Mouse (Mus musculus): ENCODE data around the gene Gse1. TPM values are rescaled to one million over a fixed set of nuclear protein-coding genes. Genes with fewer than 3 reads are reported as not detected.

The Gse1 gene
- polyA plus RNA-seq, 1 experiment from 2014 or later, result 6.9 TPM

- no peaks in the 10 kb centered on the region for H3K36me3 ChIP-seq (ENCODE audit: control insufficient read depth, insufficient read depth, low read length)
- WGBS, result 83% methylated on average over 11 of the region's 11 CpGs
- peaks cover 24% of the 10 kb centered on the region for H3K4me1 ChIP-seq (ENCODE audit: control insufficient read depth, insufficient read depth, low read length)
- H3K4me2 ChIP-seq (ENCODE audit: low read depth, low read length), result no peak overlapping the region
- ATAC-seq (ENCODE audit: insufficient read depth, low FRiP score), result no peak
- H3K9ac ChIP-seq (ENCODE audit: low read length), result no peak overlapping the region
- no peak overlapping the region for H3K27ac ChIP-seq (ENCODE audit: low read length)
- no peak overlapping the region for H3K4me3 ChIP-seq (replicated peaks; ENCODE audit: low read length)
- H3K27me3 ChIP-seq (ENCODE audit: control insufficient read depth, insufficient read depth, low read length), result no peaks in the 10 kb centered on the region
- H3K9me3 ChIP-seq (replicated peaks; ENCODE audit: control insufficient read depth, low read length), result no peaks in the 10 kb centered on the region
Observed at GRCm38 (mm10) chr8:120478754-120479153, 250.5 kb downstream of the Gse1 start.

- Histone ChIP-seq H3K9ac (ENCODE audit: low read length) (no peak overlapping the region), H3K27me3 (ENCODE audit: control insufficient read depth, insufficient read depth, low read length) (no peaks in the 10 kb centered on the region), H3K9me3 (replicated peaks; ENCODE audit: control insufficient read depth, low read length) (no peaks in the 10 kb centered on the region), H3K4me1 (ENCODE audit: control insufficient read depth, insufficient read depth, low read length) (peaks cover 29% of the 10 kb centered on the region), H3K27ac (ENCODE audit: low read length) (no peak overlapping the region), H3K36me3 (ENCODE audit: control insufficient read depth, insufficient read depth, low read length) (no peaks in the 10 kb centered on the region), H3K4me2 (ENCODE audit: low read depth, low read length) (no peak overlapping the region), H3K4me3 (replicated peaks; ENCODE audit: low read length) (no peak overlapping the region)
- no peak for ATAC-seq (ENCODE audit: insufficient read depth, low FRiP score)
- 80% methylated on average over 4 of the region's 4 CpGs for WGBS
Observed at GRCm38 (mm10) chr8:120479691-120480090, 251.4 kb downstream of the Gse1 start.

DNA sequence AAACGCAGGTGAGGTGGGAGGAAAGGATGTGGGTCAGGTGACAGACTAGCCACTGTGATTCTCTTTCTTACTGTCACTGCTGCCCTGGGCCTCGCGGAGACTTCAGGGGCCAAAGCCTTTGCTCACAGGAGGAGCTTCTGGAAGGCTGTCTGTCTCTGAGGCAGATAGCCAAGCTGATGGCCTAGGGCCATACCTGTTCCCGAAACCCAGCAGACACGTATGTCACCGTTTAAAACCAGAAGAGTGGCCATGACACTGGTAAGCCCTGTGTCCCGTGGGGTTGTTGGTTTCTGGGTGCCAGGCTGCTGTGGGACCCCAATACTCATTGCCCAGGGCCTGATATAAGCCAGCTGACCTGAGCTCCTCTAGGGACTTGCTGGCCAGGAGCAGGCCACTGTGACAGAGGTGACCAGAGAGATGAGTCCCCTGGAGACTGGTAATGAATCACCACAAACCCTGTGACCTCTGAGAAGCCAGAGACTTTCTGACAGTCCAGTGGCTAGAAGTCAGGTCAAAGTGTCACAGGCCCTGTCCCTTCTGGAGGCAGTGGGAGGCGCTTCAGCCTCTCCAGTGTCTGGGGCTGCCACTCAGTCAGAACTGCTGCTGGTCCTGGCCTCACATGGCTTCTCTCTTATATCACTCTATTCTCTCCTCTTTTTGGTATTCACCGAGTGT, 253.9 kb downstream of the Gse1 start:
- Histone ChIP-seq H3K27me3 (ENCODE audit: control insufficient read depth, insufficient read depth, low read length) (no peaks in the 10 kb centered on the region), H3K4me1 (ENCODE audit: control insufficient read depth, insufficient read depth, low read length) (peaks cover 30% of the 10 kb centered on the region), H3K27ac (ENCODE audit: low read length) (no peak overlapping the region), H3K4me3 (replicated peaks; ENCODE audit: low read length) (no peak overlapping the region), H3K36me3 (ENCODE audit: control insufficient read depth, insufficient read depth, low read length) (no peaks in the 10 kb centered on the region), H3K4me2 (ENCODE audit: low read depth, low read length) (no peak overlapping the region), H3K9ac (ENCODE audit: low read length) (no peak overlapping the region), H3K9me3 (replicated peaks; ENCODE audit: control insufficient read depth, low read length) (no peaks in the 10 kb centered on the region)
- ATAC-seq (ENCODE audit: insufficient read depth, low FRiP score), result no peak
- 73% methylated on average over 9 of the region's 9 CpGs for WGBS

GRCm38 (mm10) chr8:120484460-120484859, 256.2 kb downstream of the Gse1 start:
- no peaks in the 10 kb centered on the region for H3K9me3 ChIP-seq (replicated peaks; ENCODE audit: control insufficient read depth, low read length)
- H3K4me3 ChIP-seq (replicated peaks; ENCODE audit: low read length), result no peak overlapping the region
- WGBS, result 71% methylated on average over 6 of the region's 6 CpGs
- peak overlapping the region; percentile 35; the same call in 1 of the 2 replicates for H3K9ac ChIP-seq (ENCODE audit: low read length)
- no peak for ATAC-seq (ENCODE audit: insufficient read depth, low FRiP score)
- H3K27me3 ChIP-seq (ENCODE audit: control insufficient read depth, insufficient read depth, low read length), result no peaks in the 10 kb centered on the region
- no peak overlapping the region for H3K27ac ChIP-seq (ENCODE audit: low read length)
- H3K4me1 ChIP-seq (ENCODE audit: control insufficient read depth, insufficient read depth, low read length), result peaks cover 40% of the 10 kb centered on the region
- no peak overlapping the region for H3K4me2 ChIP-seq (ENCODE audit: low read depth, low read length)
- no peaks in the 10 kb centered on the region for H3K36me3 ChIP-seq (ENCODE audit: control insufficient read depth, insufficient read depth, low read length)

DNA sequence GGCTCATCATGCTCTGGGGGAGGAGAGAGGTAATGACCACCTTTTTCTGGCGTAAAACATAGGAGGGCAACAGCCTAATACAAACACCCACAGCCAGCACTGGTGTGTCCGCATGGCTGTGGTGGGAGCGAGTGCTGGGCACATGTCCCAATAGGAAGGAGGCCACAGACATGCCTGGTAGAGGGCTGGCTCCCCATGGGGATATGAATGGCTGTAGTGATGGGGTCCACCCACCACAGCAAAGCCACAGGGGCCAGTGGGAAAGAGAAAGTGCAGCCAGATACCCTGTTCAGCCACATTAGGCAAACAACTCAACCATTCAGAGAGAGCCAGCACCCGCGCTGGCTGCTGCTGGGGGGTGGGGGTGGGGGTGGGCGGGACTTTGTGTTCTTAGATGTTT, 256.9 kb downstream of the Gse1 start:
- no peak overlapping the region for H3K27ac ChIP-seq (ENCODE audit: low read length)
- no peak overlapping the region for H3K4me2 ChIP-seq (ENCODE audit: low read depth, low read length)
- H3K4me3 ChIP-seq (replicated peaks; ENCODE audit: low read length), result no peak overlapping the region
- no peaks in the 10 kb centered on the region for H3K36me3 ChIP-seq (ENCODE audit: control insufficient read depth, insufficient read depth, low read length)
- no peaks in the 10 kb centered on the region for H3K27me3 ChIP-seq (ENCODE audit: control insufficient read depth, insufficient read depth, low read length)
- H3K9me3 ChIP-seq (replicated peaks; ENCODE audit: control insufficient read depth, low read length), result no peaks in the 10 kb centered on the region
- WGBS, result 46% methylated on average over 6 of the region's 6 CpGs
- ATAC-seq (ENCODE audit: insufficient read depth, low FRiP score), result no peak
- H3K4me1 ChIP-seq (ENCODE audit: control insufficient read depth, insufficient read depth, low read length), result peaks cover 45% of the 10 kb centered on the region
- peak overlapping the region; percentile 35; the same call in 1 of the 2 replicates for H3K9ac ChIP-seq (ENCODE audit: low read length)

GRCm38 (mm10) chr8:120485551-120486476, 257.6 kb downstream of the Gse1 start:
- no peak for ATAC-seq (ENCODE audit: insufficient read depth, low FRiP score)
- H3K27ac ChIP-seq (ENCODE audit: low read length), result peak overlapping the region; percentile 94
- H3K4me3 ChIP-seq (replicated peaks; ENCODE audit: low read length), result no peak overlapping the region

GRCm38 (mm10) chr8:120486477-120487376, 258.5 kb downstream of the Gse1 start:
- no peaks in the 10 kb centered on the region for H3K36me3 ChIP-seq (ENCODE audit: control insufficient read depth, insufficient read depth, low read length)
- H3K9ac ChIP-seq (ENCODE audit: low read length), result peak overlapping the region; percentile 88
- peaks cover 59% of the 10 kb centered on the region for H3K4me1 ChIP-seq (ENCODE audit: control insufficient read depth, insufficient read depth, low read length)
- no peaks in the 10 kb centered on the region for H3K9me3 ChIP-seq (replicated peaks; ENCODE audit: control insufficient read depth, low read length)
- WGBS, result 12% methylated on average over 50 of the region's 50 CpGs
- H3K27ac ChIP-seq (ENCODE audit: low read length), result peak overlapping the region; percentile 94
- no peaks in the 10 kb centered on the region for H3K27me3 ChIP-seq (ENCODE audit: control insufficient read depth, insufficient read depth, low read length)
- peak; percentile 9; the same call in 1 of the 2 replicates for ATAC-seq (ENCODE audit: insufficient read depth, low FRiP score)
- H3K4me2 ChIP-seq (ENCODE audit: low read depth, low read length), result peak overlapping the region; percentile 98
- H3K4me3 ChIP-seq (replicated peaks; ENCODE audit: low read length), result peak overlapping the region; percentile 74

More at GRCm38 (mm10) chr8:120485551-120486476, 257.6 kb downstream of the Gse1 start:
- Histone ChIP-seq H3K36me3 (ENCODE audit: control insufficient read depth, insufficient read depth, low read length) (no peaks in the 10 kb centered on the region), H3K4me1 (ENCODE audit: control insufficient read depth, insufficient read depth, low read length) (peaks cover 50% of the 10 kb centered on the region), H3K9me3 (replicated peaks; ENCODE audit: control insufficient read depth, low read length) (no peaks in the 10 kb centered on the region), H3K4me2 (ENCODE audit: low read depth, low read length) (peak overlapping the region; percentile 98), H3K27me3 (ENCODE audit: control insufficient read depth, insufficient read depth, low read length) (no peaks in the 10 kb centered on the region), H3K9ac (ENCODE audit: low read length) (peak overlapping the region; percentile 88; the same call in 1 of the 2 replicates)
- 51% methylated on average over 21 of the region's 21 CpGs for WGBS

GRCm38 (mm10) chr8:120487377-120487728, 259.1 kb downstream of the Gse1 start:
- under 1% methylated on average over 34 of the region's 34 CpGs for WGBS
- Histone ChIP-seq H3K4me1 (ENCODE audit: control insufficient read depth, insufficient read depth, low read length) (peaks cover 65% of the 10 kb centered on the region), H3K4me2 (ENCODE audit: low read depth, low read length) (peak overlapping the region; percentile 98), H3K27ac (ENCODE audit: low read length) (peak overlapping the region; percentile 94), H3K36me3 (ENCODE audit: control insufficient read depth, insufficient read depth, low read length) (no peaks in the 10 kb centered on the region), H3K4me3 (replicated peaks; ENCODE audit: low read length) (peak overlapping the region; percentile 74), H3K27me3 (ENCODE audit: control insufficient read depth, insufficient read depth, low read length) (no peaks in the 10 kb centered on the region), H3K9ac (ENCODE audit: low read length) (peak overlapping the region; percentile 88), H3K9me3 (replicated peaks; ENCODE audit: control insufficient read depth, low read length) (no peaks in the 10 kb centered on the region)
- peak; percentile 22; the same call in 1 of the 2 replicates for ATAC-seq (ENCODE audit: insufficient read depth, low FRiP score)

All from stomach, embryonic 16.5 days (tissue).